Mouse (Mus musculus): ENCODE measurements around the gene Anapc7.

Anapc7 gene

DNA sequence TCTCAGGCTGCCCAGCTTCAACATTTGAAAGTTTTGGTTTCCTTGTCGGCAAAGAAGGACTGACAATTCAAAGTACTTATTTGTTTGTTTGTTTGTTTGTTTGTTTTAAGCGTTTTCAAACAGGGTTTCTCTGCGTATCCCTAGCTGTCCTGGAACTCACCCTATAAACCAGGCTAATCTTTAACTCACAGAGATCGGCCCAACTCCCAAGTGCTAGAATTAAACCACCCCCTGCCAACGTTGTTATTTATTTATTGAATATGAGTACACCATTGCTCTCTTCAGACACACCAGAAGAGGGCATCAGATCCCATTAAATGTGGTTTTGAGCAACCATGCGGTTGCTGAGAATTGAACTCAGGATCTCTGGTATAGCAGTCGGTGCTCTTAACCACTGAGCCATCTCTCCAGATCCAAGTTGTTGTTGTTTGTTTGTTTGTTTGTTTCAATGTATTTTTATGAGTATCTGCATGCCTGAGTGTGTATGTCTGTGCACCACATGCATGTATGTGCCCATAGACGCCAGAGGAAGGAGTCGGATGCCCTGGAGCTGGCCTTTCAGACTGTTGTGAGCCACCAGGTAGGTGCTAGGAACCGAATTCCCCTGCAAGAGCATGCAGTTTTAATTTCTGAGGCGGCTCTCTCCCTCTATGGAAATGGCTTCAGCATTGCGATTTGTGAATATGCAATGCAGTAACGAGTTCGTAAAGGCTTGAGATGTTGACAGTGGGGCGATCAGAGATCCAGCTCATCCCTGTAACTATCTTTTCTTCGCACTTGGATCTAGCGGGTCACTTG lies at the start of gene Anapc7:
Gene Anapc7 (plus strand): TSS at position 423 of the 798 bp plus-strand sequence.
- in situ Hi-C loops (cut with MboI; ENCODE audit: low pct_unique_long_range_greater_than_20kb in 1 of 2, low sequenced_read_pairs in 2 of 2, unreplicated experiment in 1 of 2): loop anchor here in 1 of 2 experiments (10.0 kb wide), 1 partner anchor 203 kb away; no protein-coding TSS in a partner anchor

DNA sequence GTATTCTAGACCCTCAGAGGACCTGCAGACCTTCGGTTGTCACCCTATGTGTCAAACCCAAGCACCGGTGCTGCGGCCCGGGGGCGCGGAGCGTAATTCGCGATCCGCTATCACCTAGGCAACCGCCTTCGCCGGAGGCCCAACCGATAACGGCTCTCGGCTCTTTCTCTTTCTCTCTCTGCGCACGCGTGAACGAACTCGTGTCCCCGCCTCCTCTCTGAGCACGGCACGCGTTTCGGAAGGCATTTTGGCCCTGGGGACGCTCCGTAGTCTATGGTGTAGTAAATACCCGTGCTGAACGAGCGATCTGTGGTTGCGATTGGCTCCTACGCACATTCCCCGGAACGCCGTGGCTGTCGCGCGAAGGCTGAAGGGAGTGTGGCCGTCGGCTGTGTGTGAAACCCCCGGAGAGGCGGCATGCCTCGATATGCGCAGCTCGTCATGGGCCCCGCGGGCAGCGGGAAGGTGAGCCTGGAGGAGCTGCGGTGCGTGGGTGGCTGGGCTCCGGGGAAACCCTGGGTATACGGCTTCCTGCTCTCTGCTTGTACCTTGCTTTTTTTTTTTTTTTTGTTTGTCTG lies 49.2 kb upstream of the Anapc7 start, which contains the start of gene Fam216a:
Gene Fam216a (minus strand): TSS at position 173 of the 578 bp plus-strand sequence.
- in situ Hi-C loops (cut with MboI; ENCODE audit: low pct_unique_long_range_greater_than_20kb in 1 of 2, low sequenced_read_pairs in 2 of 2, unreplicated experiment in 1 of 2): no loop called here

GRCm38 (mm10) chr5:122372878-122373277 lies 48.6 kb upstream of the Anapc7 start:
- in situ Hi-C loops (cut with MboI; ENCODE audit: low pct_unique_long_range_greater_than_20kb in 1 of 2, low sequenced_read_pairs in 2 of 2, unreplicated experiment in 1 of 2): no loop called here

DNA sequence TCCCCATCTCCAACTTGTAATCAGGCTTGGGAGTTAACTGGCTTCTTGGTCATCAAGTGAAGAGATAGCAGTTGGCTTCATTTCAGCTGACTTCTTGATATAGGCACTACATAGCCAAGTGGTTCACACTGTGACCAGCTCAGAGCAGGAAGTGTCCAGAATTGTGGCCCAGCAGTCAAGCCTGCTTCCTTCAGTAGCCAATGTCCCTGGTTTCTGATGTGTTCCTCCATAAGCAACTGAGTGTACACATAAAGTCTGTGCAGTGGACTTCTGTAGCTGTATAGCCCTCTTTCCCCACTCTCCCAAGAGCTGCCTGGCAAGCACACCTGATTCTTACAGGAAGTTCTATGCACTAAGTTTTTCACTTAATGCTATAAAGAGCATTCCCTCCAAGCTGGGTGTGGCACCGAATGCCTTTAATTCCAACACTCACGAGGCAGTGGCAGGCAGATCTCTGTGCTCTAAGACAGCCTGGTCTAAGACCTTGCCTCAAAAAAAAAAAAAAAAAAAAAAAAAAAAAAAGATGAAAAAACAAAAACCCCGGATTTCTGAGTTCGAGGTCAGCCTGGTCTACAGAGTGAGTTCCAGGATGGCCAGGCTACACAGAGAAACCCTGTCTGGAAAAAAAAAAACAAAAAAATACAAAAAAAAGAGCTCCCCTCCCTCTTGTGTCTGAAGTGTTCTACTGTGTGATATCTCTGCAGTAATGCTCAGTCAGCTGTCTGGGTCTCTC lies 44.2 kb upstream of the Anapc7 start:
- in situ Hi-C loops (cut with MboI; ENCODE audit: low pct_unique_long_range_greater_than_20kb in 1 of 2, low sequenced_read_pairs in 2 of 2, unreplicated experiment in 1 of 2): no loop called here

GRCm38 (mm10) chr5:122378171-122378570 lies 43.3 kb upstream of the Anapc7 start:
- in situ Hi-C loops (cut with MboI; ENCODE audit: low pct_unique_long_range_greater_than_20kb in 1 of 2, low sequenced_read_pairs in 2 of 2, unreplicated experiment in 1 of 2): no loop called here

GRCm38 (mm10) chr5:122379374-122380155 lies 41.9 kb upstream of the Anapc7 start:
- in situ Hi-C loops (cut with MboI; ENCODE audit: low pct_unique_long_range_greater_than_20kb in 1 of 2, low sequenced_read_pairs in 2 of 2, unreplicated experiment in 1 of 2): no loop called here

DNA sequence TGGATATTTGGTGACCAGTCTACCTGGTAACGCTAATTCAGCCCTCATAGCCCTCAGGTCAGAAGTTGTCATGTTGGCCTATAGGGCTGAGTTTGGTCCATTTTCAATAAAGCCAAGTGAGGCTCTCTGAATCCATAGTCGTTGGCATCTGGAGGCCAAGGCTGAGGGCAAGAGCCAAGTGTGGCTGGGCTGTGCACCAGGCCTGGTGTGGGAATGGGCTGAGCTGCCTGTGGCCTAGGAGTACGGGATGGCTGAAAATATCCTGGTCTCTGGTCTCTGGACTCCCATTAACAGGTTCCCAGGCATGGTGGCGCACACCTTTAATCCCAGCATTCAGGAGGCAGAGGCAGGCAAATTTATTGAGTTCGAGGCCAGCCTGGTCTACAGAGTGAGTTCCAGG lies 31.5 kb upstream of the Anapc7 start:
- in situ Hi-C loops (cut with MboI; ENCODE audit: low pct_unique_long_range_greater_than_20kb in 1 of 2, low sequenced_read_pairs in 2 of 2, unreplicated experiment in 1 of 2): no loop called here

- in situ Hi-C loops (cut with MboI; ENCODE audit: low pct_unique_long_range_greater_than_20kb in 1 of 2, low sequenced_read_pairs in 2 of 2, unreplicated experiment in 1 of 2): no loop called here
Measured at GRCm38 (mm10) chr5:122390671-122391070, 30.8 kb upstream of the Anapc7 start.

GRCm38 (mm10) chr5:122391178-122391785 lies 30.2 kb upstream of the Anapc7 start:
- in situ Hi-C loops (cut with MboI; ENCODE audit: low pct_unique_long_range_greater_than_20kb in 1 of 2, low sequenced_read_pairs in 2 of 2, unreplicated experiment in 1 of 2): no loop called here

- in situ Hi-C loops (cut with MboI; ENCODE audit: low pct_unique_long_range_greater_than_20kb in 1 of 2, low sequenced_read_pairs in 2 of 2, unreplicated experiment in 1 of 2): no loop called here
Measured at GRCm38 (mm10) chr5:122391786-122392180, 29.7 kb upstream of the Anapc7 start, which contains the start of gene Arpc3. Arpc3 (plus strand) TSS chr5:122391878.

DNA sequence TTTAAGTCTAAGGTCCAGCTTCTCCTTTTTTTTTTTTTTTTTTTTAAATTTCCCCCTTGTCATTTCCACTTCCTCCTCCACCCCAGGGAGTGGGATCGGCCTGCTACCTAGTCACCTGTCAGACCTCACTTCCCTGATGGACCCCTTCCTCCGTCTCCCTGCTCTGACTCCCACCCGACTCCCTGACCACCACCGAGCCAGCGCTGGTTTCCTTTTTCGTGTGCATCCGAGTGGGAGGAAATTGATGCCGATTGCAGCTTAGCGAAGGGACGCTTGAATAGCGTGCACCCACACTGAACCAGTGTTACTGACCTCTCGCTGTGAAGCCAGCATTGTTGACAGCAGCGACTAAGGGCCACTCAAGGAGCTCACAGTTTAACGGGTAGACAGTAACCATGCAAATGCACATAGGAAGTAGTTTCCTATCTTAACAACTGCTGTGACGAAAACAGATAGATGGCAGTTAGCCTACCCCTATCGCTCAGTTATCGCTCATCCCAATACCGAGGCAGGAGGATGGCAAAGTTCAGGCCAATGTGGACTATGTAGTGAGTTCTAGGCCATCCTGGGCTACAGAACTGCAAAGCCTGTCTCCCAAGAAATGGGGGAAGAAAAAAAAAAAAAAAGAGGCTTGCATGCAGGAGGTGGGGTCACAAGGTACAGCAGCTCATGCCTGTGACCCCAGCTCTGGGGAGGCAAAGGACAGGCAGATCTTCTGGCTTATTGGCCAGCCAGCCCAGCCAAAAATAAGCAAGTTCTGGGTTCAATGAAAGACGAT lies 29.1 kb upstream of the Anapc7 start:
- in situ Hi-C loops (cut with MboI; ENCODE audit: low pct_unique_long_range_greater_than_20kb in 1 of 2, low sequenced_read_pairs in 2 of 2, unreplicated experiment in 1 of 2): no loop called here

DNA sequence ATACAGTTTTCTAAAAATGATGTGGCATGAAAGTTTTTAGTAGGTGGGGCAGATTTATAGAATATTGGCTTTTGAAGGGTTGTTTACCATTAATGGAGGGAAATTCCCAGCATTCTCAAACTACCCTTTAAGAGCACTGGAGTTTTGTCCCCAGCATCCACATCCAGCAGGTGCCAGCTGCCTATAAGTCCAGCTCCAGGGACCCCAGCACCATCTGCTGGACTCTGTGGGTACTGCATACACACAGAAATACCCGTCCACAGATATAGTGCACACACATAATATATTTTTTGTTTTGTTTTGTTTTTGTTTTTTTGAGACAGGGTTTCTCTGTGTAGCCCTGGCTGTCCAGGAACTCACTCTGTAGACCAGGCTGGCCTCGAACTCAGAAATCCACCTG lies 27.6 kb upstream of the Anapc7 start:
- in situ Hi-C loops (cut with MboI; ENCODE audit: low pct_unique_long_range_greater_than_20kb in 1 of 2, low sequenced_read_pairs in 2 of 2, unreplicated experiment in 1 of 2): no loop called here

DNA sequence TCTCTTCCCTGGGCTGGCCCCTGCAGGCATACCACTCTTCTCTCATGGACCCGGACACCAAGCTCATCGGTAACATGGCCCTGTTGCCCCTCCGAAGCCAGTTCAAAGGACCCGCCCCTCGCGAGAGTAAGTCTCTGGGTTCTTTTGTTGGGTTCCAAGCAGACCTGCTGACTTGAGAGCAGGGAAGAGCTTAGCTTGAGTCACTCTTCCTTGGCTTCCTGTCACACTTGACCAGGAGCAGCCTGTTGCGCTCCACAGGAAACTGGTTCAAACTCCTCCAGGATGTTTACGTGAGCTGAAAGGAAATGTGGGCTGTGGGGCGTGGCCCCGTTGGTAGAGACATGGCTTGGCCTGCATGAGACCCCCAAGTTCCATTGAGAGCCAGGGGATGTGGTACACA lies 24.7 kb upstream of the Anapc7 start:
- in situ Hi-C loops (cut with MboI; ENCODE audit: low pct_unique_long_range_greater_than_20kb in 1 of 2, low sequenced_read_pairs in 2 of 2, unreplicated experiment in 1 of 2): no loop called here

GRCm38 (mm10) chr5:122397495-122397894 lies 24.0 kb upstream of the Anapc7 start:
- in situ Hi-C loops (cut with MboI; ENCODE audit: low pct_unique_long_range_greater_than_20kb in 1 of 2, low sequenced_read_pairs in 2 of 2, unreplicated experiment in 1 of 2): no loop called here

- in situ Hi-C loops (cut with MboI; ENCODE audit: low pct_unique_long_range_greater_than_20kb in 1 of 2, low sequenced_read_pairs in 2 of 2, unreplicated experiment in 1 of 2): loop anchor here in 1 of 2 experiments (10.0 kb wide), 1 partner anchor 225 kb away; no protein-coding TSS in a partner anchor
Measured at GRCm38 (mm10) chr5:122399871-122400270, 21.6 kb upstream of the Anapc7 start.

DNA sequence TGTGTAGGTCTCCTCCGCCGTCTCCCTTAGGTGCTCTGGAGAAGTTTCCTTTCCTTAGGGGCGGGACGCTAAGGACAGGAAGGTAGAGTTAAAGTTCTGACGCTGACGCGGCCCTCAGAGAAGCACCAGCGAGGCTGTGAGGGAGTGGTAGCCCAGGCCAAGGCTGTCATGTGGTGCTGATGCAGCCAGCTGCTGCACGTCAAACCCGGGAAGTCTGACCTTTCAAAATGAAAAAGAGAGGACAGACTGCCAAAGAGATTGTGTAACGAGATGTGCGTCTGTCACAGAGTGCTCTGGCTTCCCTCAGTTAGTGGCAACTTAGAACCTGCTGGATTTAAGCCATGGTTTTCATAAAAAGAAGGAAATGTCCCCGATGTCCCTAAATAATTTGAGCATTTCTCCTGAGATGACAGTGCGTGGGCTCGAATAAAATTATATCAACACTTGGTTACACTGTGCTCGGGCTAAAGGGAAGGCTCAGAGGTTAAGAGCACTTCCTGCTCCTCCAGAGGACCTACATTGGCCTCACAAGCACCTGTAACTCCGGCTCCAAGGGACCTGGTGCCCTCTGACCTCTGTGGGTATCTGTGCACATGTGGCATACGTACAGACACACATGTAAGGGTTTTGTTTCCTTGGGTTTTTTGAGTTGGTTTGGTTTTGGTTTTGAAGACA lies 20.7 kb upstream of the Anapc7 start:
- in situ Hi-C loops (cut with MboI; ENCODE audit: low pct_unique_long_range_greater_than_20kb in 1 of 2, low sequenced_read_pairs in 2 of 2, unreplicated experiment in 1 of 2): loop anchor here in 1 of 2 experiments (10.0 kb wide), 1 partner anchor 224 kb away; no protein-coding TSS in a partner anchor

- in situ Hi-C loops (cut with MboI; ENCODE audit: low pct_unique_long_range_greater_than_20kb in 1 of 2, low sequenced_read_pairs in 2 of 2, unreplicated experiment in 1 of 2): loop anchor here in 1 of 2 experiments (10.0 kb wide), 1 partner anchor 224 kb away; no protein-coding TSS in a partner anchor
Measured at GRCm38 (mm10) chr5:122401303-122401640, 20.2 kb upstream of the Anapc7 start.
